ENCODE assay signal across 8 mouse cellular contexts in the genomic region with DNA sequence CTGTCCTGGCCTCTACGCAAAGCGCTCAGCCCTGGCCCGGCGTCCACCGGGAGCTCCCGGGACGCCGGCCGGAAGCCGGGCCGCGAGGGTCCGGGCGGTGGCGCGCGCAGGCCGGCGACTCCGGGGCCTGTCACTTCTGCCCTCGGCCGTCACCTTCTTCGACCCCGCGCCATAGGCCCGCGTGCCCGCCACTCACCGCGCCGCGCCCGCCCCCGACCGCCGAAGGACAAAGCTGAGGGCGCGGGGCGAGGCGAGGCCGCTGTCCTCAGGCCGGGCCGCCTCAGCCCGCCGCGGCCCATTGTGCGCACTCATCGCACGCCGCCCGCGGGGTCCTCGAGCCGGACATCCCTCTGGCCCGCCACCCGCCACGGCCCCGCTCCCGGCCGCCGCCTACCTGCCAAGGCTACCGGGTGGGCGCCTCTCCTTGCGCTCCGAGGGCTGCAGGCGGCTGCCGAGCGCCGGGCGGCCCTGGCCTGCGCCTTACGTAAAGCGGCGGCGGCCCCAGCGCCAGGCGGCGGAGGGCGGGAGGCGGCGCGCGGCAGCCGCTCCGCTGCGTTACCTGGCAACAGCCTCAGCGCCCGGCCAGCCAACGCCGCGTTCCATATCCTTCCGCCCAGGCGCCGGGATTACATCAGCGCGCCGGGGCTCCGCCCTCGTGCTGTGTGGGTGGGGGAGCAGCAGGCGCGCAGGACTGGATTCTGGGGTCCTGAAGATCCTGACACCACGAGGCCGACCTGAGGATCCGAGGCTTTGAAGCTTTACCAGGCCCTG. TPM values are rescaled to one million over a fixed set of nuclear protein-coding genes. Genes with fewer than 3 reads are reported as not detected.
DNase-seq lines count a peak whose midpoint lies in the region; ATAC-seq and TF ChIP-seq lines count a peak whose summit lies in the region.

A gene (minus strand): TSS at position 564 of the 771 bp plus-strand sequence.

- DNase-seq in G1E (ENCODE audit: low spot score) = peak; percentile 81
- DNase-seq in cerebellum, adult 18-20 months = peak; percentile 92 to 96
- peak; percentile 97 for DNase-seq in forebrain, postnatal 0 days
- DNase-seq in heart, postnatal 4 days = peak; percentile 97
- peak; percentile 88 to 96 for DNase-seq in layer of hippocampus, adult 8-10 months (ENCODE audit: low spot score in 2 of 2)
- peak; percentile 88 for DNase-seq in ovary, adult 18-20 months (ENCODE audit: low spot score)
- DNase-seq in thymus, postnatal 0 days (ENCODE audit: low spot score) = peak; percentile 93

- TF ChIP-seq CTCF in G1E (IDR thresholded peaks at IDR 0.05; ENCODE audit: low read depth, low read length) = no peak
- no peak for TF ChIP-seq CTCF in forebrain, postnatal 0 days (IDR thresholded peaks at IDR 0.05; ENCODE audit: low read depth)

- peak within 1 kb of the TSS; percentile 91 for H3K27ac ChIP-seq in forebrain, postnatal 0 days (ENCODE audit: low read depth, low read length)
- peak within 1 kb of the TSS; percentile 84 for H3K27ac ChIP-seq in lung, embryonic 15.5 days

- peak within 1 kb of the TSS; percentile 68 for H3K9ac ChIP-seq in forebrain, postnatal 0 days
- peak within 1 kb of the TSS; percentile 75 for H3K9ac ChIP-seq in lung, embryonic 15.5 days

- H3K36me3 ChIP-seq in G1E (replicated peaks) = peaks cover 21% of the 10 kb centered on the region
- no peaks in the 10 kb centered on the region for H3K36me3 ChIP-seq in forebrain, postnatal 0 days (ENCODE audit: insufficient read depth)
- H3K36me3 ChIP-seq in lung, embryonic 15.5 days = no peaks in the 10 kb centered on the region

- H3K9me3 ChIP-seq in G1E (replicated peaks) = no peaks in the 10 kb centered on the region
- H3K9me3 ChIP-seq in forebrain, postnatal 0 days (ENCODE audit: low read length) = no peaks in the 10 kb centered on the region
- H3K9me3 ChIP-seq in lung, embryonic 15.5 days = no peaks in the 10 kb centered on the region

- peak within 1 kb of the TSS; percentile 87 for H3K4me3 ChIP-seq in G1E (ENCODE audit: low read depth, low read length)
- peak within 1 kb of the TSS; percentile 85 for H3K4me3 ChIP-seq in forebrain, postnatal 0 days (ENCODE audit: low read depth, low read length)
- H3K4me3 ChIP-seq in lung, embryonic 15.5 days = peak within 1 kb of the TSS; percentile 80

- H3K27me3 ChIP-seq in G1E (ENCODE audit: insufficient read depth, low read length) = peaks cover 26% of the 10 kb centered on the region
- H3K27me3 ChIP-seq in forebrain, postnatal 0 days (ENCODE audit: insufficient read depth, low read length) = no peaks in the 10 kb centered on the region
- peaks cover 34% of the 10 kb centered on the region for H3K27me3 ChIP-seq in lung, embryonic 15.5 days

- H3K4me1 ChIP-seq in G1E (ENCODE audit: insufficient read depth, low read depth, low read length) = peaks cover 51% of the 10 kb centered on the region
- H3K4me1 ChIP-seq in forebrain, postnatal 0 days (ENCODE audit: insufficient read depth) = peaks cover 14% of the 10 kb centered on the region; the same call in 1 of the 2 replicates
- H3K4me1 ChIP-seq in lung, embryonic 15.5 days = peaks cover 14% of the 10 kb centered on the region

- 3% methylated on average over 98 of the region's 104 CpGs for WGBS in forebrain, postnatal 0 days
- under 1% methylated on average over 103 of the region's 104 CpGs for WGBS in lung, embryonic 15.5 days

- peak within 1 kb of the TSS; percentile 66 for H3K4me2 ChIP-seq in forebrain, postnatal 0 days (ENCODE audit: low read depth)
- H3K4me2 ChIP-seq in lung, embryonic 15.5 days = peak within 1 kb of the TSS; percentile 96

- peak; percentile 50; the same call in 1 of the 2 replicates for ATAC-seq in G1E (ENCODE audit: extremely low read depth, insufficient number of reproducible peaks, low FRiP score, poor library complexity, severe bottlenecking)
- ATAC-seq in forebrain, postnatal 0 days = peak; percentile 97
- peak; percentile 94 for ATAC-seq in lung, embryonic 15.5 days (ENCODE audit: borderline replicate concordance, extremely low read depth, low FRiP score, low TSS enrichment)

RNA-seq across cellular contexts. Expression of the gene that starts here (rescaled TPM):
- 21.4 and 27.5 TPM in 2 replicates for total RNA-seq in G1E (2014; fragmentation: Nextera tagmentation)
- 34.4 and 39.4 TPM in 2 replicates for total RNA-seq in G1E (2017)
- polyA plus RNA-seq in G1E (2012) = 3.4 and 3.5 TPM in 2 replicates
- 84.7 and 105 TPM in 2 replicates for total RNA-seq in forebrain, postnatal 0 days (2014; rRNA removed)
- polyA plus RNA-seq in forebrain, postnatal 0 days (2015; fragmentation: Nextera tagmentation; extraction: Ambion mirVana) = 23.3 and 27.4 TPM in 2 replicates
- total RNA-seq in heart, postnatal 4 days (2021) = 100 to 1,000 TPM; 101 to 105 TPM
- 100 to 1,000 TPM in 1 of 4 experiments, 10 to 100 TPM in 3; 92.0 to 121 (median 95.2) TPM for total RNA-seq in layer of hippocampus, adult 8-10 months (2022)
- polyA plus RNA-seq in lung, embryonic 15.5 days (2015; fragmentation: Nextera tagmentation; extraction: Ambion mirVana) = 15.5 and 16.7 TPM in 2 replicates
- 20.9 and 27.1 TPM in 2 replicates for polyA plus RNA-seq in thymus, postnatal 0 days (2015; fragmentation: Nextera tagmentation; extraction: Ambion mirVana)

Comparison
In these comparisons a context has a peak if more than half of its experiments do, and no peak if none do; other contexts are left out.
1. Peak in every context shown above with its lines: DNase-seq, ATAC-seq, H3K4me3 ChIP-seq and H3K27ac ChIP-seq.